Mouse (Mus musculus): ENCODE data around the gene Bean1. TPM values are rescaled to one million over a fixed set of nuclear protein-coding genes. Genes with fewer than 3 reads are reported as not detected.

The Bean1 gene
- polyA plus RNA-seq, 1 experiment, result 0.51 TPM

GRCm38 (mm10) chr8:104147947-104148346, 22.3 kb upstream of the Bean1 start:
- TF ChIP-seq CTCF (IDR thresholded peaks at IDR 0.05; ENCODE audit: low read depth, low read length) (no peak), EP300 (IDR thresholded peaks at IDR 0.05; ENCODE audit: insufficient read depth, low read depth, low read length) (no peak), POLR2A (IDR thresholded peaks at IDR 0.05; ENCODE audit: insufficient read depth, low read length) (no peak)
- H3K27ac ChIP-seq (ENCODE audit: insufficient read depth, low read length), result no peak overlapping the region
- no peaks in the 10 kb centered on the region for H3K36me3 ChIP-seq (ENCODE audit: control insufficient read depth, insufficient read depth, low read length, poor library complexity, severe bottlenecking)
- H3K4me3 ChIP-seq (ENCODE audit: low read depth, low read length), result no peak overlapping the region
- no peaks in the 10 kb centered on the region for H3K27me3 ChIP-seq (ENCODE audit: control insufficient read depth, insufficient read depth, low read length, poor library complexity, severe bottlenecking)
- H3K4me1 ChIP-seq (ENCODE audit: control insufficient read depth, insufficient read depth, low read length), result no peaks in the 10 kb centered on the region
- H3K9ac ChIP-seq (ENCODE audit: low read depth, poor library complexity, severe bottlenecking), result no peak overlapping the region
- H3K9me3 ChIP-seq (replicated peaks; ENCODE audit: control insufficient read depth, insufficient read depth, low read length, poor library complexity, severe bottlenecking), result no peaks in the 10 kb centered on the region

- Histone ChIP-seq H3K4me3 (ENCODE audit: low read depth, low read length) (no peak overlapping the region), H3K27ac (ENCODE audit: insufficient read depth, low read length) (no peak overlapping the region), H3K9me3 (replicated peaks; ENCODE audit: control insufficient read depth, insufficient read depth, low read length, poor library complexity, severe bottlenecking) (peaks cover 6% of the 10 kb centered on the region), H3K27me3 (ENCODE audit: control insufficient read depth, insufficient read depth, low read length, poor library complexity, severe bottlenecking) (no peaks in the 10 kb centered on the region; the same call in none of the 2 replicates), H3K9ac (ENCODE audit: low read depth, poor library complexity, severe bottlenecking) (no peak overlapping the region), H3K36me3 (ENCODE audit: control insufficient read depth, insufficient read depth, low read length, poor library complexity, severe bottlenecking) (no peaks in the 10 kb centered on the region), H3K4me1 (ENCODE audit: control insufficient read depth, insufficient read depth, low read length) (no peaks in the 10 kb centered on the region)
- TF ChIP-seq CTCF (IDR thresholded peaks at IDR 0.05; ENCODE audit: low read depth, low read length) (no peak), EP300 (IDR thresholded peaks at IDR 0.05; ENCODE audit: insufficient read depth, low read depth, low read length) (no peak), POLR2A (IDR thresholded peaks at IDR 0.05; ENCODE audit: insufficient read depth, low read length) (no peak)
Observed at GRCm38 (mm10) chr8:104160731-104161130, 9.5 kb upstream of the Bean1 start.

- no peak overlapping the region for H3K4me3 ChIP-seq (ENCODE audit: low read depth, low read length)
- H3K9ac ChIP-seq (ENCODE audit: low read depth, poor library complexity, severe bottlenecking), result no peak overlapping the region
- no peaks in the 10 kb centered on the region; the same call in 1 of the 2 replicates for H3K9me3 ChIP-seq (replicated peaks; ENCODE audit: control insufficient read depth, insufficient read depth, low read length, poor library complexity, severe bottlenecking)
- no peaks in the 10 kb centered on the region for H3K36me3 ChIP-seq (ENCODE audit: control insufficient read depth, insufficient read depth, low read length, poor library complexity, severe bottlenecking)
- no peak overlapping the region for H3K27ac ChIP-seq (ENCODE audit: insufficient read depth, low read length)
- TF ChIP-seq EP300 (IDR thresholded peaks at IDR 0.05; ENCODE audit: insufficient read depth, low read depth, low read length), result no peak
- TF ChIP-seq POLR2A (IDR thresholded peaks at IDR 0.05; ENCODE audit: insufficient read depth, low read length), result no peak
- TF ChIP-seq CTCF (IDR thresholded peaks at IDR 0.05; ENCODE audit: low read depth, low read length), result no peak
- H3K4me1 ChIP-seq (ENCODE audit: control insufficient read depth, insufficient read depth, low read length), result no peaks in the 10 kb centered on the region
- H3K27me3 ChIP-seq (ENCODE audit: control insufficient read depth, insufficient read depth, low read length, poor library complexity, severe bottlenecking), result peaks cover 28% of the 10 kb centered on the region
Observed at GRCm38 (mm10) chr8:104169461-104169860, 781 bp upstream of the Bean1 start.

GRCm38 (mm10) chr8:104171050-104171620, 893 bp downstream of the Bean1 start:
- Histone ChIP-seq H3K4me1 (ENCODE audit: control insufficient read depth, insufficient read depth, low read length) (no peaks in the 10 kb centered on the region), H3K27ac (ENCODE audit: insufficient read depth, low read length) (no peak overlapping the region), H3K36me3 (ENCODE audit: control insufficient read depth, insufficient read depth, low read length, poor library complexity, severe bottlenecking) (no peaks in the 10 kb centered on the region), H3K27me3 (ENCODE audit: control insufficient read depth, insufficient read depth, low read length, poor library complexity, severe bottlenecking) (peaks cover 28% of the 10 kb centered on the region), H3K4me3 (ENCODE audit: low read depth, low read length) (peak overlapping the region; percentile 66), H3K9ac (ENCODE audit: low read depth, poor library complexity, severe bottlenecking) (peak overlapping the region; percentile 77), H3K9me3 (replicated peaks; ENCODE audit: control insufficient read depth, insufficient read depth, low read length, poor library complexity, severe bottlenecking) (no peaks in the 10 kb centered on the region; the same call in 1 of the 2 replicates)
- TF ChIP-seq EP300 (IDR thresholded peaks at IDR 0.05; ENCODE audit: insufficient read depth, low read depth, low read length) (no peak), POLR2A (IDR thresholded peaks at IDR 0.05; ENCODE audit: insufficient read depth, low read length) (no peak), CTCF (IDR thresholded peaks at IDR 0.05; ENCODE audit: low read depth, low read length) (no peak)

- H3K27me3 ChIP-seq (ENCODE audit: control insufficient read depth, insufficient read depth, low read length, poor library complexity, severe bottlenecking), result peaks cover 28% of the 10 kb centered on the region
- TF ChIP-seq EP300 (IDR thresholded peaks at IDR 0.05; ENCODE audit: insufficient read depth, low read depth, low read length) (no peak), CTCF (IDR thresholded peaks at IDR 0.05; ENCODE audit: low read depth, low read length) (no peak), POLR2A (IDR thresholded peaks at IDR 0.05; ENCODE audit: insufficient read depth, low read length) (no peak)
- no peak overlapping the region for H3K4me3 ChIP-seq (ENCODE audit: low read depth, low read length)
- no peaks in the 10 kb centered on the region for H3K36me3 ChIP-seq (ENCODE audit: control insufficient read depth, insufficient read depth, low read length, poor library complexity, severe bottlenecking)
- no peak overlapping the region for H3K27ac ChIP-seq (ENCODE audit: insufficient read depth, low read length)
- H3K9ac ChIP-seq (ENCODE audit: low read depth, poor library complexity, severe bottlenecking), result no peak overlapping the region
- H3K9me3 ChIP-seq (replicated peaks; ENCODE audit: control insufficient read depth, insufficient read depth, low read length, poor library complexity, severe bottlenecking), result no peaks in the 10 kb centered on the region; the same call in 1 of the 2 replicates
- H3K4me1 ChIP-seq (ENCODE audit: control insufficient read depth, insufficient read depth, low read length), result no peaks in the 10 kb centered on the region
Observed at GRCm38 (mm10) chr8:104172420-104172819, 2.2 kb downstream of the Bean1 start.

- TF ChIP-seq POLR2A (IDR thresholded peaks at IDR 0.05; ENCODE audit: insufficient read depth, low read length) (no peak), EP300 (IDR thresholded peaks at IDR 0.05; ENCODE audit: insufficient read depth, low read depth, low read length) (no peak), CTCF (IDR thresholded peaks at IDR 0.05; ENCODE audit: low read depth, low read length) (no peak)
- Histone ChIP-seq H3K27ac (ENCODE audit: insufficient read depth, low read length) (no peak overlapping the region), H3K36me3 (ENCODE audit: control insufficient read depth, insufficient read depth, low read length, poor library complexity, severe bottlenecking) (no peaks in the 10 kb centered on the region), H3K27me3 (ENCODE audit: control insufficient read depth, insufficient read depth, low read length, poor library complexity, severe bottlenecking) (peaks cover 13% of the 10 kb centered on the region), H3K9me3 (replicated peaks; ENCODE audit: control insufficient read depth, insufficient read depth, low read length, poor library complexity, severe bottlenecking) (no peaks in the 10 kb centered on the region), H3K9ac (ENCODE audit: low read depth, poor library complexity, severe bottlenecking) (no peak overlapping the region), H3K4me3 (ENCODE audit: low read depth, low read length) (no peak overlapping the region), H3K4me1 (ENCODE audit: control insufficient read depth, insufficient read depth, low read length) (no peaks in the 10 kb centered on the region)
Observed at GRCm38 (mm10) chr8:104175848-104176527, 5.7 kb downstream of the Bean1 start.
